Mouse (Mus musculus): ENCODE data around the gene Olfr282.

DNA sequence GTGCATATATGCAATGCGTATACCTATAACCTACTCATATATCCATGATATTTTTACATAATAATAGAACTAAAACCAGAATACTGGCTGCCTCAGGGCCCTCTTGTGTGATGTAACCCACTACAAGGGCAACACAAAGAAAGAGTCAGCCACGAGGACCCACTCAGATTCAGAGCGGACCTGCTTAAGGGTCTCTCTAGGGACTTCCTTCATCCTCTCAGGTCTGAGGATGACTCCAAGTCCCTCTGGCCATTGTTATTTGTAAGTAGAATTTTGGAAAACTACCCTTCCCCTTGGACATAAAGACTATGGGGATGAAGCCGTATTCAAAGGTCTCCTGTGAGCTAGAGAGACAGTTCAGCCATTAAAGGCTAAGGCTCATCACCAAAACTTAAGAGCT, 38.6 kb downstream of the Olfr282 start, which contains the start of gene OR5BS1P:
- TF ChIP-seq EP300 (IDR thresholded peaks at IDR 0.05; ENCODE audit: low read depth) (no peak), CTCF (IDR thresholded peaks at IDR 0.05; ENCODE audit: low read depth) (no peak)

Data from liver, embryonic 14.5 days (tissue).